10 mouse cellular contexts compared by ENCODE assay signal in genomic region chr5:29560111-29560510, GRCm38 (mm10).
"Had no signal": no experiment of that assay in that cellular context is flagged by ENCODE, and none has a peak within 500 bp of the region (broad histone marks: within the 10 kb centered on the region; RNA-seq: fewer than 3 reads in every experiment).

No protein-coding gene starts in this region.

- DNase-seq: gastrocnemius, adult 2 months; gastrocnemius, postnatal 10 days; gastrocnemius, postnatal 25 days; heart, adult 18-20 months; heart, postnatal 10 days; heart, postnatal 4 days; kidney, adult 11 months; kidney, adult 2 months; kidney, adult 9 months; kidney, postnatal 14 days had no signal
